Mouse (Mus musculus): ENCODE measurements around the gene Gyg. TPM values are rescaled to one million over a fixed set of nuclear protein-coding genes. Genes with fewer than 3 reads are reported as not detected.

Gene Gyg
- 43.1 and 44.2 TPM in 2 replicates for polyA plus RNA-seq (2016; fragmentation: Nextera tagmentation; extraction: Ambion mirVana)

GRCm38 (mm10) chr3:20154531-20155367, at the start of gene Gyg:
Gene Gyg, minus strand, starts transcription at chr3:20155317.
- peak within 1 kb of the TSS; percentile 89 for H3K27ac ChIP-seq
- WGBS, result under 1% methylated on average over 73 of the region's 73 CpGs

DNA sequence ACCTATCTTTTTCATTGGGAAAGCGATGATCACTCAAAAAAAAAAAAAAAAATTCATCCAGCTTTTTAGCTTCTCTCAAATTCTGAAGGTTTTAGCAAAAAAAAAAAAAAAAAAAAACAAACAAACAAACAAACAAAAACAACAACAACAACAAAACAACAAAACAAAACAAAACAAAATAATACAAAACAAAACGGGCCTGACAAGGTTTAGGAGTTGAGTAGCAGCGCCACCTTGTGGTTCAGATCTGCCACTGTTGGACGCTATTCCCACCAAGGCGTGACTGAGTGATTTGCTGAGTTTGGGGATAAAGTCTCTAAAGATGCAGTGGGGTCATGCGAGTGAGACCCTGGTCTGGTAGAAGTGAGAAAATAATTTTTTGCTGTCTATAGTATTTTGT, 43.8 kb upstream of the Gyg start:
- H3K36me3 ChIP-seq, result no peaks in the 10 kb centered on the region
- peak; percentile 82 for DNase-seq (ENCODE audit: low spot score)
- WGBS, result 26% methylated on average over 6 of the region's 6 CpGs
- H3K4me3 ChIP-seq, result no peak overlapping the region
- H3K9me3 ChIP-seq (replicated peaks), result no peaks in the 10 kb centered on the region
- H3K27ac ChIP-seq, result no peak overlapping the region
- H3K27me3 ChIP-seq (ENCODE audit: low read depth, poor library complexity, severe bottlenecking), result no peaks in the 10 kb centered on the region
- no peaks in the 10 kb centered on the region for H3K4me1 ChIP-seq

More at GRCm38 (mm10) chr3:20154531-20155367, at the start of gene Gyg:
- Histone ChIP-seq H3K4me1 (peaks cover 10% of the 10 kb centered on the region), H3K27me3 (ENCODE audit: low read depth, poor library complexity, severe bottlenecking) (no peaks in the 10 kb centered on the region), H3K36me3 (no peaks in the 10 kb centered on the region), H3K4me3 (peak within 1 kb of the TSS; percentile 84), H3K9me3 (replicated peaks) (no peaks in the 10 kb centered on the region)
- DNase-seq (ENCODE audit: low spot score), result peak; percentile 73

GRCm38 (mm10) chr3:20197878-20198277, 42.8 kb upstream of the Gyg start:
- Histone ChIP-seq H3K4me3 (no peak overlapping the region), H3K27me3 (ENCODE audit: low read depth, poor library complexity, severe bottlenecking) (no peaks in the 10 kb centered on the region), H3K27ac (no peak overlapping the region), H3K9me3 (replicated peaks) (no peaks in the 10 kb centered on the region), H3K36me3 (no peaks in the 10 kb centered on the region), H3K4me1 (no peaks in the 10 kb centered on the region)
- 87% methylated on average over 10 of the region's 10 CpGs for WGBS
- DNase-seq (ENCODE audit: low spot score), result no peak

GRCm38 (mm10) chr3:20188976-20189675, 34.0 kb upstream of the Gyg start:
- Histone ChIP-seq H3K9me3 (replicated peaks) (no peaks in the 10 kb centered on the region), H3K27me3 (ENCODE audit: low read depth, poor library complexity, severe bottlenecking) (no peaks in the 10 kb centered on the region), H3K36me3 (no peaks in the 10 kb centered on the region), H3K27ac (no peak overlapping the region), H3K4me3 (no peak overlapping the region), H3K4me1 (no peaks in the 10 kb centered on the region)
- WGBS, result 76% methylated on average over 5 of the region's 5 CpGs
- DNase-seq (ENCODE audit: low spot score), result no peak

DNA sequence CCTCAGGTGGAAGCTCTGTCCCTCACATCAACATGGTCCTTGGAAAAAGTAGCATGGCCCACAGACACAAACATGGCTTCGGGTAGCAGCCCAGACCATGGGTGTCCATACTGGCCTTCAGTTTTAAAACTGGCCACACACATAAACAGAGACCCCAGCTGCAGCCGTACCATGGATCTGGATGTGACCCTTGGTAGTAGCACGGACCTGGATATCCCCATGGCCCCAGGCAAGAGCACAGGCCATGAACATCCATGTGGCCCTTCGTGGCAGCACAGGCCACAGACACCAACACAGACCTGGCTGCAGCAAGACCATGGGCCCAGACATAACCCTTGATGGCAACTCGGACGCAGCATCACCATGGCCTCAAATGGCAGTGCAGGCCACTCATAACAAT, 17.3 kb upstream of the Gyg start:
- Histone ChIP-seq H3K27ac (no peak overlapping the region), H3K36me3 (no peaks in the 10 kb centered on the region), H3K4me1 (no peaks in the 10 kb centered on the region), H3K27me3 (ENCODE audit: low read depth, poor library complexity, severe bottlenecking) (no peaks in the 10 kb centered on the region), H3K4me3 (no peak overlapping the region), H3K9me3 (replicated peaks) (no peaks in the 10 kb centered on the region)
- WGBS, result 91% methylated on average over 6 of the region's 6 CpGs
- no peak for DNase-seq (ENCODE audit: low spot score)

- Histone ChIP-seq H3K9me3 (replicated peaks) (no peaks in the 10 kb centered on the region), H3K4me3 (no peak overlapping the region), H3K27me3 (ENCODE audit: low read depth, poor library complexity, severe bottlenecking) (no peaks in the 10 kb centered on the region), H3K4me1 (no peaks in the 10 kb centered on the region), H3K36me3 (no peaks in the 10 kb centered on the region), H3K27ac (no peak overlapping the region)
- WGBS, result 88% methylated on average over 1 of the region's 1 CpGs
- no peak for DNase-seq (ENCODE audit: low spot score)
These were observed 12.4 kb upstream of the Gyg start for GRCm38 (mm10) chr3:20167487-20167886.

DNA sequence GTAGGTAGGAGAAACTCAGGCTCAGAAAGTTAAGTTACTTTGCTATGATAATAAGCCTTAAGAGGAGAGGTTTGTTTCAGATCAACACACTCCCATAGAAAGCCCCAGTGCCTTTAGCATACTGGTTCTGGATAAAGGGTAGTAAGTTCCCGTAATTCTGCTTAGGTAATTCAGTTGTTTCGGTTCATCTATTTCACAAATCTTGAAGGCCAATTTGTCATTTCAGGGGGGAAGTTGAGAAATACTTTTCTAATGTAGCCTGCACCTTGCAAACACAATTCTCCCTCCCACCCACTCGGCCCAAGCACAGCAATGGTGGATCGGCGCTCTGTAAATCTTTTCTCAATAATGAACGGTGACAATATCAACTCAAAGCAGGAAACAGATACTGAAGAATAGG, 359 bp upstream of the Gyg start:
- no peaks in the 10 kb centered on the region for H3K27me3 ChIP-seq (ENCODE audit: low read depth, poor library complexity, severe bottlenecking)
- H3K36me3 ChIP-seq, result no peaks in the 10 kb centered on the region
- H3K4me1 ChIP-seq, result peaks cover 10% of the 10 kb centered on the region
- no peak overlapping the region for H3K27ac ChIP-seq
- DNase-seq (ENCODE audit: low spot score), result no peak
- H3K9me3 ChIP-seq (replicated peaks), result no peaks in the 10 kb centered on the region
- WGBS, result 89% methylated on average over 6 of the region's 6 CpGs
- H3K4me3 ChIP-seq, result peak overlapping the region; percentile 84; the same call in 1 of the 2 replicates

GRCm38 (mm10) chr3:20151651-20152050, 3.5 kb downstream of the Gyg start:
- no peak overlapping the region for H3K4me3 ChIP-seq
- WGBS, result 90% methylated on average over 3 of the region's 3 CpGs

DNA sequence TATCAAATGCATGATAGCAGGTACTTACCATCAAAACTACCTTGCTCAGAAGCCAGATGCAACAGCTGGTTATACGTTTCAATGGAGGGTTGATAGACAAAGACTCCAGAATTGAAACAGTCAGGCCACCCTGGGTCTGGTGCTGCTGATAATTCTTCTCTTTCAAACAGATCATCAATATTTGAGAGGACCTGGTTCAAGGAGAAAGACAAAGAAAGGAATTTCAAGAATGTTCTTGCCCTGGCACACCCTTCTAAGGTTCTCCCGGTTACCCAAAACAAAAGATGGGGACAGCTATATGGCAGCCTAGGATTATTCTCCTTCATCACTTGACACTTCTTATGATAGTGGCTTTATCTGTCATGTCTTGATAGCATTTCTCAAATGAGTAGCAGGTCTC, 4.6 kb downstream of the Gyg start:
- no peak for DNase-seq (ENCODE audit: low spot score)
- Histone ChIP-seq H3K4me3 (no peak overlapping the region), H3K9me3 (replicated peaks) (no peaks in the 10 kb centered on the region), H3K36me3 (peaks cover 11% of the 10 kb centered on the region), H3K27me3 (ENCODE audit: low read depth, poor library complexity, severe bottlenecking) (no peaks in the 10 kb centered on the region), H3K4me1 (peaks cover 25% of the 10 kb centered on the region), H3K27ac (no peak overlapping the region)
- 93% methylated on average over 2 of the region's 2 CpGs for WGBS

More at GRCm38 (mm10) chr3:20151651-20152050, 3.5 kb downstream of the Gyg start:
- Histone ChIP-seq H3K36me3 (peaks cover 11% of the 10 kb centered on the region), H3K27me3 (ENCODE audit: low read depth, poor library complexity, severe bottlenecking) (no peaks in the 10 kb centered on the region), H3K27ac (no peak overlapping the region), H3K4me1 (peaks cover 19% of the 10 kb centered on the region), H3K9me3 (replicated peaks) (no peaks in the 10 kb centered on the region)
- DNase-seq (ENCODE audit: low spot score), result no peak

GRCm38 (mm10) chr3:20147647-20148046, 7.5 kb downstream of the Gyg start:
- peak overlapping the region; percentile 1; the same call in 1 of the 2 replicates for H3K27ac ChIP-seq
- DNase-seq (ENCODE audit: low spot score), result no peak
- H3K4me3 ChIP-seq, result no peak overlapping the region
- no peaks in the 10 kb centered on the region for H3K27me3 ChIP-seq (ENCODE audit: low read depth, poor library complexity, severe bottlenecking)
- no peaks in the 10 kb centered on the region for H3K9me3 ChIP-seq (replicated peaks)
- H3K36me3 ChIP-seq, result peaks cover 11% of the 10 kb centered on the region
- 90% methylated on average over 5 of the region's 5 CpGs for WGBS
- H3K4me1 ChIP-seq, result peaks cover 45% of the 10 kb centered on the region

DNA sequence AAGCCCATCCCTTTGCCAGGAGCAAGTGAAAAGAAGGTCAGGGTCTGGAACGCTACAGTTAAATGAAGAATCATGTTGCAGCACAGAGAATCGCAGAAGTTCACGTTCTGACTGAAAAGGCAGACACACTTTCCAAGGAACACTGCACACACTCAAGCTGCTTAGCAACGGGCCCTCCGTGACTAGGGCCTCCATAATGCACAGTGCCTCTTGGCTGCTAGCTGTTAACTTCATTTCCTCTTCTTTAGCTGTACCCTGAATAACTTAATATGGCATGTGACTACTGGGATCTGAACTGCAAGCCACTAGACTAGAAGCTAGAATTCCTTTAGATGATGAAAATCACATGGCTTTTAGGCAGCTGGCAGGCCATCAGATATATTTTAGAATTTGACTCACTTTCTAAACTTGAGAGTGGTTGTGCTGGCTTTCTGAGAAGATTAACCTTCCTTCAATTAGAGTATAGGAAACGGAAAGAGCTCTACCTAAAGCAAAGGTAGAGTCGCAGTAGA, 8.2 kb downstream of the Gyg start:
- 62% methylated on average over 7 of the region's 7 CpGs for WGBS
- Histone ChIP-seq H3K9me3 (replicated peaks) (no peaks in the 10 kb centered on the region), H3K4me1 (peaks cover 52% of the 10 kb centered on the region), H3K27ac (no peak overlapping the region), H3K27me3 (ENCODE audit: low read depth, poor library complexity, severe bottlenecking) (no peaks in the 10 kb centered on the region), H3K36me3 (peaks cover 11% of the 10 kb centered on the region), H3K4me3 (no peak overlapping the region)
- DNase-seq (ENCODE audit: low spot score), result no peak

DNA sequence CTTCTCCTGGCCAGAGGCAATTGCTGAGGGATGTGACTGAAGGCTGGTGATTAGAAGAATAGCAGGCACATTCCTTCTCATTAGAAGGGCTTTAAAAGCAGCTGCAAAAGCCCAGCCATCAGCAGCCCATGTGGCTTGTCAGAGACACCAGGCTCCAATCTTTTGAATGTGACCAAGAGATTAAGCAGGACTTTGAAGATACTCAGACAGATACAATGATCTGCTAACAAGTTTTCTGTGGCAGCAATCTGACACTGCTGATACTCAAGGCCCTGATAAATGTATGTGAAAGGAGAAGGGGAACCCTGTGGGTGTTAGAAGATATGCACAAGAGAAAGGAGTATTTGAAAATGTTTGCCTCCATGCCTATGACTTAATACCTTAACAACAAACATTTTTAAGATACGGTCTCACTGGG, 9.4 kb downstream of the Gyg start:
- H3K36me3 ChIP-seq, result peaks cover 11% of the 10 kb centered on the region
- H3K27ac ChIP-seq, result no peak overlapping the region
- H3K27me3 ChIP-seq (ENCODE audit: low read depth, poor library complexity, severe bottlenecking), result no peaks in the 10 kb centered on the region
- WGBS, result 31% methylated on average over 1 of the region's 1 CpGs
- no peak for DNase-seq (ENCODE audit: low spot score)
- peaks cover 60% of the 10 kb centered on the region for H3K4me1 ChIP-seq
- H3K9me3 ChIP-seq (replicated peaks), result no peaks in the 10 kb centered on the region
- H3K4me3 ChIP-seq, result no peak overlapping the region

DNA sequence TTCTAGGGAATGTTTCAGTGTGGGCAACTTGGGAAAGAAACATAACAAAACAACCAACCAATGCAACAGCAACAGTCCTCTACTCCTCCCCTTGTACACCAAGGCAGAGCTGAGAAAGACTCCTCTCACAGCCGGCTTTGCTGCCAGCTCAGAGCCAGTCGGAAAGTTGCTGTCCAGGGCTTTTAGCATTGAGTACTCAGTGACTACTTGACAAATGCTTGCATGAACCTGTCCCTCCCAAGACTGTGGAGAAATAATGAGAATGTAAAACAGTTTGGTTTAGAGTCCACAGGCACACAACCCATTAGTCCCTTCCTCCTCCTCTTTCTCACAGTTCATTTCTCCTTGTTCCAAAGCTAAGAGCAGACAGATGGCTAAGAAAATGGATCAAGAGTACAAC, 10.7 kb downstream of the Gyg start:
- Histone ChIP-seq H3K36me3 (peaks cover 15% of the 10 kb centered on the region), H3K4me3 (no peak overlapping the region), H3K27ac (no peak overlapping the region), H3K27me3 (ENCODE audit: low read depth, poor library complexity, severe bottlenecking) (no peaks in the 10 kb centered on the region), H3K4me1 (peaks cover 60% of the 10 kb centered on the region), H3K9me3 (replicated peaks) (no peaks in the 10 kb centered on the region)
- DNase-seq (ENCODE audit: low spot score), result no peak
- 12% methylated on average over 2 of the region's 2 CpGs for WGBS

All from limb, embryonic 10.5 days (tissue).